Mouse (Mus musculus) forebrain, embryonic 14.5 days (tissue): ENCODE data around the gene Elob. TPM values are rescaled to one million over a fixed set of nuclear protein-coding genes. Genes with fewer than 3 reads are reported as not detected.

Source experiments
- ATAC-seq: fragments of 200-750 bp; cut with Nextera tagmentation; 2 replicates; pipeline ENCODE4 v1.8.0; 2017; ENCODE audit warnings: mild to moderate bottlenecking, moderate library complexity
- DNase-seq: peaks from one replicate; pipeline ENCODE4 v3.0.0-alpha.2; 2015; ENCODE audit warnings: low spot score
- H3K27ac ChIP-seq: fragments of 300-500 bp; sonication (generic); 2 replicates; pipeline ENCODE4 v1.5.1; 2014; ENCODE audit warnings: low read depth, mild to moderate bottlenecking, control low read depth, low read length, moderate library complexity
- H3K27me3 ChIP-seq: fragments of 300-500 bp; sonication (generic); replicated peaks from 2 replicates; pipeline ENCODE4 v1.6.1; 2014; ENCODE audit warnings: low read length, control low read depth, mixed read lengths; ENCODE audit not compliant: control insufficient read depth, insufficient read depth
- H3K36me3 ChIP-seq: fragments of 300-500 bp; sonication (generic); 2 replicates; pipeline ENCODE4 v1.6.1; 2014; ENCODE audit warnings: low read length, control low read depth; ENCODE audit not compliant: control insufficient read depth, insufficient read depth
- H3K4me1 ChIP-seq: fragments of 300-500 bp; sonication (generic); 2 replicates; pipeline ENCODE4 v1.6.1; 2014; ENCODE audit warnings: antibody characterized with exemption, low read length, control low read depth; ENCODE audit not compliant: control insufficient read depth, insufficient read depth
- H3K4me2 ChIP-seq: fragments of 300-500 bp; sonication (generic); 2 replicates; pipeline ENCODE4 v1.6.1; 2014; ENCODE audit warnings: mild to moderate bottlenecking, control low read depth, low read length
- H3K4me3 ChIP-seq: fragments of 300-500 bp; sonication (generic); 2 replicates; pipeline ENCODE4 v1.5.1; 2014; ENCODE audit warnings: low read depth, low read length, control low read depth
- H3K9ac ChIP-seq: fragments of 300-500 bp; sonication (generic); 2 replicates; pipeline ENCODE4 v1.6.1; 2014; ENCODE audit warnings: mild to moderate bottlenecking, low read length, control low read depth, moderate library complexity
- H3K9me3 ChIP-seq: fragments of 300-500 bp; sonication (generic); replicated peaks from 2 replicates; pipeline ENCODE4 v1.6.1; 2016; ENCODE audit warnings: low read length, control low read depth, mixed read lengths; ENCODE audit not compliant: control insufficient read depth
- WGBS: fragments of 180-500 bp; shearing (Covaris S2); extraction: QIAGEN DNeasy Blood & Tissue Kit; methylation state at CpG from one replicate; pipeline ENCODE4 v1.1.7; 2014; 5-methylcytosine and 5-hydroxymethylcytosine counted together
- polyA plus RNA-seq: library from polyadenylated mRNA; unstranded; fragments of >200 nt; fragmentation: Nextera tagmentation; extraction: Ambion mirVana; gene quantifications from 2 replicates; pipeline ENCODE4 v1.2.1, GENCODE M21; 2014

The Elob gene
- polyA plus RNA-seq, 1 experiment from 2014 or later, result 1,508 TPM

- H3K4me3 ChIP-seq, result no peak overlapping the region
- no peak for DNase-seq
- H3K9me3 ChIP-seq, result no peaks in the 10 kb centered on the region
- no peak overlapping the region for H3K27ac ChIP-seq
- no peak for ATAC-seq
- no peaks in the 10 kb centered on the region for H3K27me3 ChIP-seq
- H3K9ac ChIP-seq, result no peak overlapping the region
- H3K36me3 ChIP-seq, result no peaks in the 10 kb centered on the region
- H3K4me2 ChIP-seq, result no peak overlapping the region
- 81% methylated on average over 6 of the region's 6 CpGs for WGBS
- H3K4me1 ChIP-seq, result no peaks in the 10 kb centered on the region
Observed at GRCm38 (mm10) chr17:23857193-23857592, 28.3 kb upstream of the Elob start.

GRCm38 (mm10) chr17:23854229-23854765 is 25.4 kb upstream of the Elob start:
- WGBS, result 92% methylated on average over 10 of the region's 10 CpGs
- H3K9ac ChIP-seq, result no peak overlapping the region

DNA sequence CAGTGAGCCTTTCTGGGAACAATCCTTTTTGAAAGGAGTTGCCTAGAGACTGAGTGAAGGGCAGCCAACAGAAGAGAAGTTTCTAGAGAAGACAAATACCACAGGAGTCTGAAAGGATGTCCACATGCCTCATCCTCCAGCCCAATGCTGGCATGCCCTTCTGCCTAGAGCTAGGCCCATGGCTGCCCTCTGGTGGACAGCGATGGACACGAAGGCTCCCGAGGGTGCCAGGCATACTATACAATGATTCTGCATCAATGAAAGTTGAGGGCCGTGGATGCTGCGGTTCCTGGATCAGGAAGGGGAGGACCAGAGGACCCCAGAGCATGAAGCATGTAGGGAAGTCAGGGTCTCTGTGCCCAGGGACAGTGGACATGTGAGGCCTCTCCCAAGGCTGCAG is 24.4 kb upstream of the Elob start:
- WGBS, result 43% methylated on average over 5 of the region's 5 CpGs
- Histone ChIP-seq H3K9me3 (no peaks in the 10 kb centered on the region), H3K4me3 (no peak overlapping the region), H3K27me3 (no peaks in the 10 kb centered on the region), H3K27ac (no peak overlapping the region), H3K4me2 (no peak overlapping the region), H3K4me1 (no peaks in the 10 kb centered on the region), H3K36me3 (no peaks in the 10 kb centered on the region), H3K9ac (no peak overlapping the region)
- no peak for ATAC-seq
- peak; percentile 58 for DNase-seq

More at GRCm38 (mm10) chr17:23854229-23854765, 25.4 kb upstream of the Elob start:
- DNase-seq (no peak), ATAC-seq (no peak)
- Histone ChIP-seq H3K4me2 (no peak overlapping the region), H3K9me3 (no peaks in the 10 kb centered on the region), H3K4me1 (no peaks in the 10 kb centered on the region), H3K27ac (no peak overlapping the region), H3K4me3 (no peak overlapping the region), H3K27me3 (no peaks in the 10 kb centered on the region), H3K36me3 (no peaks in the 10 kb centered on the region)

DNA sequence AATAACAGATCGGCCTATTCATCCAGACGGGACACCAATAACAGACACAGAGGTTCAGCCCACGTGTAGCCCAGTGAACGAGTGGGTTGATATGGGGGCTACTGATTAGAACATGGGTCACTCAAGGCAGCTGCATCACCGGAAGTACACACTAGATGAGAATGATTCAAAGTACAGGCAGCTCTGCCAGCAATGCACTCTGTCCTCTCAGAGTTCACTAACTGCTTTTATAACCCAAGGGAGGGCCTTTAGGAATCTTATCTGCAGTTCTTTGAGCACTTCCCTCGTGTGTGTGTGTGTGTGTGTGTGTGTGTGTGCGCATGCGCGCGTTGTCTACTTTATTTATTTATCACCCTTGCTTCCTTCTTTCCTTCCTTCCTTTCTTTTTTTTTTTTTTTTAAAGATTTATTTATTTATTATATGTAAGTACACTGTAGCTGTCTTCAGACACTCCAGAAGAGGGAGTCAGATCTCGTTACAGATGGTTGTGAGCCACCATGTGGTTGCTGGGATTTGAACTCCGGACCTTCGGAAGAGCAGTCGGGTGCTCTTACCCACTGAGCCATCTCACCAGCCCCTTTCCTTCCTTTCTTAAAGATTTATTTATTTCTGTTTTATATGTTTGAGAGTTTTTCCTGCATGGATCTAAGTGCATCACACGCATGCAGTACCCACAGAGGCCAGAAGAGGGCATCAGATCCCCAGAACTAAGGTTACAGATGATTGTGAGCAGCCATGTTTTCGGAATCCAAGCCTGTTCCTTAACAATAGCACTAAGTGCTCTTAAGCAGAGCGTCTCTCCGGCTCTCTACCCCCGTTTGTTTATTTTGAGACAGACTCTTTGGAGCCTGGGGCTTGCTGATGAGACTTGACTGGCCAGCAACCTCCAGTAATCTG is 22.2 kb upstream of the Elob start:
- peak; percentile 62 for ATAC-seq
- H3K9me3 ChIP-seq, result no peaks in the 10 kb centered on the region
- WGBS, result 60% methylated on average over 18 of the region's 19 CpGs
- DNase-seq, result peak; percentile 80
- H3K27ac ChIP-seq, result no peak overlapping the region
- H3K27me3 ChIP-seq, result no peaks in the 10 kb centered on the region
- no peak overlapping the region for H3K4me3 ChIP-seq
- H3K9ac ChIP-seq, result no peak overlapping the region
- H3K36me3 ChIP-seq, result no peaks in the 10 kb centered on the region
- H3K4me1 ChIP-seq, result no peaks in the 10 kb centered on the region
- H3K4me2 ChIP-seq, result no peak overlapping the region

GRCm38 (mm10) chr17:23850028-23850427 is 21.1 kb upstream of the Elob start:
- no peak overlapping the region for H3K9ac ChIP-seq
- WGBS, result 58% methylated on average over 2 of the region's 2 CpGs
- no peak for ATAC-seq
- no peak overlapping the region for H3K4me3 ChIP-seq
- H3K27me3 ChIP-seq, result no peaks in the 10 kb centered on the region
- no peak overlapping the region for H3K27ac ChIP-seq
- no peaks in the 10 kb centered on the region for H3K36me3 ChIP-seq
- H3K9me3 ChIP-seq, result no peaks in the 10 kb centered on the region
- no peak for DNase-seq
- no peaks in the 10 kb centered on the region for H3K4me1 ChIP-seq
- no peak overlapping the region for H3K4me2 ChIP-seq

- Histone ChIP-seq H3K36me3 (no peaks in the 10 kb centered on the region), H3K9me3 (no peaks in the 10 kb centered on the region), H3K27ac (no peak within 1 kb of the TSS), H3K4me1 (no peaks in the 10 kb centered on the region), H3K4me3 (no peak within 1 kb of the TSS), H3K4me2 (peak within 1 kb of the TSS; percentile 8; the same call in 1 of the 2 replicates), H3K9ac (no peak within 1 kb of the TSS), H3K27me3 (no peaks in the 10 kb centered on the region)
- ATAC-seq (no peak), DNase-seq (peak; percentile 46)
- WGBS, result 17% methylated on average over 19 of the region's 19 CpGs
Observed at GRCm38 (mm10) chr17:23843812-23844273, 14.9 kb upstream of the Elob start, which contains the start of the genes Prss32 and Prss41. TSS of gene Prss32 (plus strand) at chr17:23843855. TSS of gene Prss41 (minus strand) at chr17:23844172.

DNA sequence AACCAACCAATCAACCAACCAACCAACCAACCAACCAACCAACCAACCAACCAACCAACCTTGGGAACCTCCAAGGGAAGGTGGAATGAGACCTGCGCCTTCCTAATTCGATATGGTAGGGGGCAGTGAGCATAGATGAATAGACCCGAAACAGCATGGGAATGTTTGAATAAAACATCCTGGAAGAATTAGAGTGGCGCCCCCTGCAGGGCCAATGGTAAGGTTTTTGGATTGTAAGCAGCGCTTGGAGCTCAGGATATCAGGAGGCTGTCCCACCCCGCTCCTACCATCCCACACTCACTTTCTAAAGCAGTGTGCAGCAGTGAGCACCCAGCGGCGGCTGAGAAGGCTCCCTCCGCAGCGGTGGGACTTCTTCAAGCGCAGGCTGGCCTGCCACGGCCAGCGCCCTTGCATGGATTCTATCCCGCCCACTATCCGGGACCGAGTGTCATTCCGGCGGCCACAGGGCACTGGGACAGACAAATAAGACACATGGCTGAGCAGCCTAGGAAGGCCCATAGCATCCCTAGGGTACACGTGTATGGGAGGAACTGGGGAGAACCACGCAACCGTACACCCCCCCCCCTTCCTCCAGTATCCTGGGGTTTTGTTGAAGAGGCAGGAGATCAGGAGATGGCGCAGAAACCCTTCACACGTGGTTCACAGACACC is 14.3 kb upstream of the Elob start:
- Histone ChIP-seq H3K9ac (no peak overlapping the region), H3K27ac (no peak overlapping the region), H3K27me3 (no peaks in the 10 kb centered on the region), H3K4me3 (no peak overlapping the region), H3K9me3 (no peaks in the 10 kb centered on the region), H3K36me3 (no peaks in the 10 kb centered on the region), H3K4me1 (no peaks in the 10 kb centered on the region), H3K4me2 (peak overlapping the region; percentile 8; the same call in 1 of the 2 replicates)
- WGBS, result 46% methylated on average over 23 of the region's 23 CpGs
- no peak for DNase-seq
- ATAC-seq, result no peak

DNA sequence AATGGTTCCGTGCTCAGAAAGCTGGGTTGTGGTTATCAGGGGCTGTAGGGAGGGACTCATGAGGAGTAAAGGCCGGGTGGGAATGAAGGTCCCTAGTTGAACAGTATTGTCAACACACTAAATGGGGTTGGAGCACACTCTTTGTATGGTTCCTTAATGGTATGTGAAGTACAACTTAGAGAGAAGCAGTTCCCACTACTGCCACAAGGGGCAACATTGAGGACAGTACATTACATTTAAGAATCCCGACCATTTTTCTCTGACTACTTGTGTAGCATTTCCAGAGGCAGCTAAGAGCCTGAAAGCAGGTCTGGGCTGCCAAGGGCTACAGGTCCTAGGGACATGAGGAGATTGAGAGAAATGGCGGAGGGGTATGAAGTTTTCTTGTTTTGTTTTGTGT is 12.2 kb upstream of the Elob start:
- ATAC-seq (no peak), DNase-seq (peak; percentile 86)
- H3K36me3 ChIP-seq, result no peaks in the 10 kb centered on the region
- no peaks in the 10 kb centered on the region for H3K27me3 ChIP-seq
- no peaks in the 10 kb centered on the region for H3K4me1 ChIP-seq
- no peak overlapping the region for H3K9ac ChIP-seq
- H3K4me3 ChIP-seq, result no peak overlapping the region
- no peaks in the 10 kb centered on the region for H3K9me3 ChIP-seq
- WGBS, result 28% methylated on average over 4 of the region's 4 CpGs
- no peak overlapping the region for H3K27ac ChIP-seq
- H3K4me2 ChIP-seq, result no peak overlapping the region
